Mouse (Mus musculus) myocyte (in vitro differentiated cells): Measurements from ENCODE around the gene Galnt18. TPM values are rescaled to one million over a fixed set of nuclear protein-coding genes. Genes with fewer than 3 reads are reported as not detected.

Experiments used
- H3K27me3 ChIP-seq: one replicate; pipeline ENCODE4 v1.6.1; 2011; ENCODE audit not compliant: control insufficient read depth, insufficient read depth, insufficient read length
- H3K36me3 ChIP-seq: one replicate; pipeline ENCODE4 v1.6.1; 2011; ENCODE audit not compliant: control insufficient read depth, insufficient read depth
- H3K4me2 ChIP-seq: one replicate; pipeline ENCODE4 v1.6.1; 2011; ENCODE audit warnings: low read depth, control low read depth
- H3K4me3 ChIP-seq: one replicate; pipeline ENCODE4 v1.5.1; 2011; ENCODE audit warnings: mild to moderate bottlenecking, control low read depth, moderate library complexity
- H3K79me2 ChIP-seq: one replicate; pipeline ENCODE4 v1.6.1; 2011; ENCODE audit not compliant: control insufficient read depth, insufficient read depth
- H3ac ChIP-seq: one replicate; pipeline ENCODE4 v1.6.1; 2011; ENCODE audit not compliant: control insufficient read depth, insufficient read length
- CEBPB ChIP-seq: IDR thresholded peaks from 2 replicates; pipeline ENCODE4 v1.6.1; 2011; ENCODE audit warnings: mild to moderate bottlenecking, moderate library complexity; ENCODE audit not compliant: poor library complexity, insufficient read depth, severe bottlenecking
- E2F4 ChIP-seq: IDR thresholded peaks from one replicate; pipeline ENCODE4 v1.6.1; 2011; ENCODE audit warnings: mild to moderate bottlenecking, control low read depth, moderate library complexity; ENCODE audit not compliant: insufficient read depth
- MAX ChIP-seq: IDR thresholded peaks from one replicate; pipeline ENCODE4 v1.6.1; 2011; ENCODE audit warnings: low read depth, mild to moderate bottlenecking, control low read depth
- MYOD1 ChIP-seq, 3 experiments: IDR thresholded peaks; one replicate each; pipeline ENCODE4 v1.6.1; 2011; ENCODE audit warnings: control low read depth in 2 of 3, low read depth in 2 of 3, mild to moderate bottlenecking in 2 of 3, moderate library complexity in 1 of 3; ENCODE audit not compliant: insufficient read length in 2 of 3, control insufficient read depth in 1 of 3
- MYOG ChIP-seq, 3 experiments: IDR thresholded peaks; one replicate each; pipeline ENCODE4 v1.6.1; 2011; ENCODE audit warnings: control low read depth in 2 of 3, low read depth in 2 of 3, mild to moderate bottlenecking in 2 of 3; ENCODE audit not compliant: insufficient read length in 2 of 3, control insufficient read depth in 1 of 3, insufficient read depth in 1 of 3
- POLR2A ChIP-seq: IDR thresholded peaks from one replicate; pipeline ENCODE4 v1.6.1; 2011; ENCODE audit warnings: low read depth, mild to moderate bottlenecking, control low read depth, moderate library complexity; ENCODE audit not compliant: insufficient read length
- POLR2AphosphoS2 ChIP-seq: IDR thresholded peaks from one replicate; pipeline ENCODE4 v1.6.1; 2011; ENCODE audit warnings: low read depth, control low read depth; ENCODE audit not compliant: insufficient read length
- REST ChIP-seq: IDR thresholded peaks from one replicate; pipeline ENCODE4 v1.6.1; 2011; ENCODE audit warnings: mild to moderate bottlenecking, control low read depth, moderate library complexity; ENCODE audit not compliant: insufficient read depth, insufficient read length
- SRF ChIP-seq: IDR thresholded peaks from one replicate; pipeline ENCODE4 v1.6.1; 2011; ENCODE audit warnings: low read depth; ENCODE audit not compliant: control insufficient read depth, insufficient read length
- TCF12 ChIP-seq: IDR thresholded peaks from one replicate; pipeline ENCODE4 v1.6.1; 2011; ENCODE audit warnings: mild to moderate bottlenecking, control low read depth; ENCODE audit not compliant: poor library complexity, insufficient read depth, severe bottlenecking
- TCF3 ChIP-seq: IDR thresholded peaks from one replicate; pipeline ENCODE4 v1.6.1; 2011; ENCODE audit warnings: low read depth, control low read depth; ENCODE audit not compliant: insufficient read length
- USF1 ChIP-seq: IDR thresholded peaks from one replicate; pipeline ENCODE4 v1.6.1; 2011; ENCODE audit warnings: low read depth, mild to moderate bottlenecking, control low read depth, moderate library complexity
- polyA plus RNA-seq: library from polyadenylated mRNA; unstranded; fragments of >200 nt; fragmentation: generic; extraction: Trizol; gene quantifications from one replicate; pipeline ENCODE4 v1.2.1, GENCODE M21; 2012; ENCODE audit warnings: missing spikeins

The Galnt18 gene
- polyA plus RNA-seq, 1 experiment: 16.4 TPM

DNA sequence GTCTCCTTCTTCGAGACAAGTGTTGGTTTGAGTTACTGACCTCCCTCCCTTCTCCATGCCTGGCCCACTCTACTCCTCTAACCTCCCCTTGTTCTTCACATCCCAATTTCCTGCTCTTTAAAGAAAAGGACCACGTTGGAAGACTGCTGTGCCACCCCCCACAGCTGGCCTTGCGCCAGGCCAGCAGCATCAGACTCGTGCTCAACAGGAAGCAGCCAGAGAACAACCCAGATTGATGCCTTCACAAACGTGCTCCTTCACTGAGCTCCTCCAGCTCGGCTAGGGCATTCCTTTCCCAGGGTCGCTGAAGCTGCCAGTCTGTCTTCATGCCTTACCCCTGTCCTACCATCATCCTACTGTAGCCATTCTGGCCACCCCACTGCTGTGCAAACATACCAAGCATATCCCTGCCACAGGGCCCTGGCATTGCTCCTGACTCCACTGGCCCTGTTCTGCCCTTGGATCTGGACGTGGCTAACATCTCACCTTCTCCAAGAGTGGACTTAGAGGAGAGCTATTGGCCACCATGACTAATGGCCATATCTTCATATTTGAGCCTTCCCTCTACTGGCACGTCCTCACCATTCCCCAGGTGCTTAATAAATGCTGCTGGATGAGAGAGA, 13.5 kb downstream of the Galnt18 start:
- Histone ChIP-seq H3K4me3 (no peak overlapping the region), H3K79me2 (no peaks in the 10 kb centered on the region), H3K36me3 (no peaks in the 10 kb centered on the region), H3K4me2 (no peak overlapping the region), H3ac (no peak overlapping the region), H3K27me3 (no peaks in the 10 kb centered on the region)
- TF ChIP-seq MAX (no peak), E2F4 (no peak), POLR2AphosphoS2 (no peak), REST (no peak), MYOG (IDR thresholded peaks at IDR 0.05; ENCODE audit: control insufficient read depth in 1 of 3, insufficient read depth in 1 of 3, insufficient read length in 2 of 3, low read depth in 2 of 3) (no peak), USF1 (no peak), TCF3 (no peak), POLR2A (no peak), MYOD1 (IDR thresholded peaks at IDR 0.05; ENCODE audit: control insufficient read depth in 1 of 3, insufficient read length in 2 of 3, low read depth in 2 of 3) (no peak), SRF (no peak)

DNA sequence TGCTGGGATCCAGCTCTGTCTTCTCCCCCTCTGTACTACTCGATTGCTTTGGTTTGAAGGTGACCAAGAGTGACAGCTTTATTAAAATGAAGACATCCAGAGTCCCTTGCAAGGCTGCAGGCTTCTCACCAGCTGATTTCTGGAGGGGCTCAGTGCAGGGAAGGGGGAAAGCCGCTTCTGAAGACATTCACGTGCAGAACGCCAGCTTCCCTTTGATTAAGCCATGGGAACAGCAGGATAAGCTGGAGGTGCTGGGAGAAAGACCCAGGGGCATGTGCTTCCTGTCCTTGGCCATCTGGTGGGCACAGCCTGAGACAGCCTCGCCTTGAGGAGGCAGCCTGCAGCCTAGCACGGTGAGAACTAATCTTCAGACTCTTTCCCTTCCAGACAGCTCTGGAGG, 17.0 kb downstream of the Galnt18 start:
- Histone ChIP-seq H3K36me3 (no peaks in the 10 kb centered on the region), H3K79me2 (no peaks in the 10 kb centered on the region), H3K4me3 (no peak overlapping the region), H3K27me3 (no peaks in the 10 kb centered on the region), H3K4me2 (no peak overlapping the region), H3ac (no peak overlapping the region)
- TF ChIP-seq MYOG (IDR thresholded peaks at IDR 0.05; ENCODE audit: control insufficient read depth in 1 of 3, insufficient read depth in 1 of 3, insufficient read length in 2 of 3, low read depth in 2 of 3): no peak
- no peak for TF ChIP-seq E2F4
- no peak for TF ChIP-seq SRF
- TF ChIP-seq TCF3: no peak
- TF ChIP-seq POLR2AphosphoS2: no peak
- no peak for TF ChIP-seq MYOD1 (IDR thresholded peaks at IDR 0.05; ENCODE audit: control insufficient read depth in 1 of 3, insufficient read length in 2 of 3, low read depth in 2 of 3)
- no peak for TF ChIP-seq CEBPB
- no peak for TF ChIP-seq REST
- TF ChIP-seq MAX: no peak
- TF ChIP-seq POLR2A: no peak
- no peak for TF ChIP-seq TCF12
- TF ChIP-seq USF1: no peak

- Histone ChIP-seq H3K4me2 (no peak overlapping the region), H3K27me3 (no peaks in the 10 kb centered on the region)
- TF ChIP-seq MYOD1 (IDR thresholded peaks at IDR 0.05; ENCODE audit: control insufficient read depth in 1 of 3, insufficient read length in 2 of 3, low read depth in 2 of 3) (no peak), REST (no peak), POLR2A (no peak), POLR2AphosphoS2 (no peak), SRF (no peak), CEBPB (no peak), E2F4 (no peak), USF1 (no peak), MYOG (IDR thresholded peaks at IDR 0.05; ENCODE audit: control insufficient read depth in 1 of 3, insufficient read depth in 1 of 3, insufficient read length in 2 of 3, low read depth in 2 of 3) (no peak), TCF12 (no peak), TCF3 (no peak), MAX (no peak)
Observed at GRCm38 (mm10) chr7:111748571-111749071, 31.2 kb downstream of the Galnt18 start.

DNA sequence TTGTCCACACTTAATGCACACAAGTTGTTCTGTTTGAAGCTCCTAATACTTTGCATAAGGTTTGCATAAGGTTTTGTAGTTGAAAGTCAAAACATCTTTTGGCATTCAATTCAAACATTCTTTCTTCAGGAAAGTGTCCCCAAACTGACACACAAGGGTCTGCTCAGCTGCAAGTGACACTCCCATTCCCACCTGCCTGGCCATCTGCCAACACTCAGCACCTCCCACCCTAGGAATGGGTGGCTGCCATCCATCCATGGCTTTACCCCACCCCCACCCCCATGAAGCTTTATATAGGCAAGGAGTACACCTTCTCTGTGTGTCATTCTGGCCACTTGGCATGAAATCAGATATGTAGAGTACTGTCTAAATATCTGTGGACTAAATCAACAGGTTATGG, 35.0 kb downstream of the Galnt18 start:
- H3K79me2 ChIP-seq: no peaks in the 10 kb centered on the region
- no peaks in the 10 kb centered on the region for H3K27me3 ChIP-seq
- H3K4me3 ChIP-seq: no peak overlapping the region
- H3K4me2 ChIP-seq: no peak overlapping the region
- no peak overlapping the region for H3ac ChIP-seq
- TF ChIP-seq POLR2AphosphoS2 (no peak), MYOG (IDR thresholded peaks at IDR 0.05; ENCODE audit: control insufficient read depth in 1 of 3, insufficient read depth in 1 of 3, insufficient read length in 2 of 3, low read depth in 2 of 3) (no peak), REST (no peak), E2F4 (no peak), MAX (no peak), TCF3 (no peak), MYOD1 (IDR thresholded peaks at IDR 0.05; ENCODE audit: control insufficient read depth in 1 of 3, insufficient read length in 2 of 3, low read depth in 2 of 3) (no peak), USF1 (no peak), POLR2A (no peak), CEBPB (no peak), SRF (no peak), TCF12 (no peak)
- H3K36me3 ChIP-seq: no peaks in the 10 kb centered on the region

More at GRCm38 (mm10) chr7:111748571-111749071, 31.2 kb downstream of the Galnt18 start:
- no peaks in the 10 kb centered on the region for H3K79me2 ChIP-seq
- no peaks in the 10 kb centered on the region for H3K36me3 ChIP-seq
- no peak overlapping the region for H3ac ChIP-seq
- no peak overlapping the region for H3K4me3 ChIP-seq
